Mouse (Mus musculus) stomach, postnatal 0 days (tissue): ENCODE data around the gene Ube2e2.

Source experiments
- CTCF ChIP-seq: IDR thresholded peaks from 2 replicates; pipeline ENCODE4 v1.5.1; 2016; ENCODE audit warnings: antibody characterized with exemption, low read depth, mild to moderate bottlenecking, moderate library complexity
- EP300 ChIP-seq: optimal IDR thresholded peaks from 2 replicates; pipeline ENCODE3; 2016; ENCODE audit warnings: antibody characterized with exemption

- no peak for TF ChIP-seq CTCF
- TF ChIP-seq EP300 = no peak
These were observed 363.6 kb downstream of the Ube2e2 start for GRCm38 (mm10) chr14:18530496-18530895.
